Mouse (Mus musculus) heart, postnatal 0 days (tissue): ENCODE results near the gene Tnfsfm13. TPM values are rescaled to one million over a fixed set of nuclear protein-coding genes. Genes with fewer than 3 reads are reported as not detected.

Experiments
- ATAC-seq: fragments of 200-750 bp; cut with Nextera tagmentation; 2 replicates; pipeline ENCODE4 v1.8.0; 2017; ENCODE audit warnings: low read depth, moderate number of reproducible peaks, moderate library complexity; ENCODE audit not compliant: insufficient read depth
- DNase-seq: peaks from one replicate; pipeline ENCODE4 v3.0.0-alpha.2; 2016; ENCODE audit warnings: low spot score
- H3K27ac ChIP-seq: fragments of 300-500 bp; sonication (generic); 2 replicates; pipeline ENCODE4 v1.5.1; 2014; ENCODE audit warnings: low read depth, mild to moderate bottlenecking
- H3K27me3 ChIP-seq: fragments of 300-500 bp; sonication (generic); 2 replicates; pipeline ENCODE4 v1.6.1; 2014; ENCODE audit warnings: low read length, mixed read lengths; ENCODE audit not compliant: control insufficient read depth, insufficient read depth
- H3K36me3 ChIP-seq: fragments of 300-500 bp; sonication (generic); replicated peaks from 2 replicates; pipeline ENCODE4 v1.6.1; 2014; ENCODE audit warnings: low read length, mixed read lengths; ENCODE audit not compliant: control insufficient read depth, insufficient read depth
- H3K4me1 ChIP-seq: fragments of 300-500 bp; sonication (generic); 2 replicates; pipeline ENCODE4 v1.6.1; 2014; ENCODE audit warnings: antibody characterized with exemption; ENCODE audit not compliant: control insufficient read depth, insufficient read depth
- H3K4me2 ChIP-seq: fragments of 300-500 bp; sonication (generic); 2 replicates; pipeline ENCODE4 v1.6.1; 2014; ENCODE audit warnings: low read depth, mild to moderate bottlenecking, low read length, moderate library complexity
- H3K4me3 ChIP-seq: fragments of 300-500 bp; sonication (generic); 2 replicates; pipeline ENCODE4 v1.5.1; 2014; ENCODE audit warnings: low read depth, low read length
- H3K9ac ChIP-seq: fragments of 300-500 bp; sonication (generic); replicated peaks from 2 replicates; pipeline ENCODE4 v1.6.1; 2014; ENCODE audit warnings: low read depth, low read length, mixed read lengths
- H3K9me3 ChIP-seq: fragments of 300-500 bp; sonication (generic); replicated peaks from 2 replicates; pipeline ENCODE4 v1.6.1; 2016; ENCODE audit warnings: low read length; ENCODE audit not compliant: control insufficient read depth
- CTCF ChIP-seq: IDR thresholded peaks from 2 replicates; pipeline ENCODE4 v1.5.1; 2016; ENCODE audit warnings: antibody characterized with exemption, control low read depth, low read depth
- EP300 ChIP-seq: IDR thresholded peaks from 2 replicates; pipeline ENCODE4 v1.6.1; 2016; ENCODE audit warnings: antibody characterized with exemption, low read depth
- WGBS: fragments of 180-500 bp; shearing (Covaris S2); extraction: QIAGEN DNeasy Blood & Tissue Kit; methylation state at CpG from one replicate; pipeline ENCODE4 v1.1.7; 2014; 5-methylcytosine and 5-hydroxymethylcytosine counted together
- polyA plus RNA-seq: library from polyadenylated mRNA; unstranded; fragments of >200 nt; fragmentation: Nextera tagmentation; extraction: Ambion mirVana; gene quantifications from 2 replicates; pipeline ENCODE4 v1.2.1, GENCODE M21; 2015
- total RNA-seq: library from RNA; depleted of rRNA; stranded (reverse); fragments of >200 nt; gene quantifications from 2 replicates; pipeline ENCODE4 v1.2.3, GENCODE M21; 2014; ENCODE audit warnings: low replicate concordance

Tnfsfm13 gene
- total and polyA plus RNA-seq, 2 experiments from 2014 or later = 0.65 to 2.8 TPM

- Histone ChIP-seq H3K4me1 (peaks cover 11% of the 10 kb centered on the region; the same call in 1 of the 2 replicates), H3K4me3 (no peak overlapping the region), H3K9me3 (no peaks in the 10 kb centered on the region), H3K9ac (no peak overlapping the region), H3K27me3 (no peaks in the 10 kb centered on the region), H3K4me2 (no peak overlapping the region), H3K27ac (no peak overlapping the region), H3K36me3 (no peaks in the 10 kb centered on the region)
- WGBS = 74% methylated on average over 3 of the region's 3 CpGs
- ATAC-seq = no peak
- DNase-seq = no peak
- TF ChIP-seq EP300 (no peak), CTCF (no peak)
Observed at GRCm38 (mm10) chr11:69708614-69709265, 12.8 kb upstream of the Tnfsfm13 start.

GRCm38 (mm10) chr11:69707873-69708381, 12.0 kb upstream of the Tnfsfm13 start:
- 91% methylated on average over 4 of the region's 4 CpGs for WGBS
- peaks cover 11% of the 10 kb centered on the region; the same call in 1 of the 2 replicates for H3K4me1 ChIP-seq
- H3K4me3 ChIP-seq = no peak overlapping the region
- H3K36me3 ChIP-seq = no peaks in the 10 kb centered on the region
- TF ChIP-seq CTCF (no peak), EP300 (no peak)
- DNase-seq (no peak), ATAC-seq (no peak)
- no peaks in the 10 kb centered on the region for H3K9me3 ChIP-seq
- no peak overlapping the region for H3K27ac ChIP-seq
- H3K9ac ChIP-seq = no peak overlapping the region
- H3K4me2 ChIP-seq = no peak overlapping the region
- no peaks in the 10 kb centered on the region for H3K27me3 ChIP-seq

DNA sequence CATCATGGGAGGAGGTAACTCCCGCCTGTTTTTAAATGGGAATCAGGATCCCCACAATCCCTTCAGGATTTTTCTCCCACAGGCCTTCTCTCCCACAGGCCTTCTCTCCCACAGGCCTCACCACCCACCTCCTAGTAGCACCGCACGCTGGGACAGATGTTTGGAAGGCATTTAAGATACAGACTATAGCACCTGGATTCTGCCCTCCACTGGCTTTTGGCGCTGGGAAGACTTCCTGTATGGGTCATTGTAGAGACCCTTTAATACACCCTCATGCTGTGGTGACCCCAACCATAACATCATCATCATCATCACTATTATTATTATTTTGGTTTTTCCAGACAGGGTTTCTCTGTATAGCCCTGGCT, 11.6 kb upstream of the Tnfsfm13 start:
- Histone ChIP-seq H3K9me3 (no peaks in the 10 kb centered on the region), H3K4me2 (no peak overlapping the region), H3K27me3 (no peaks in the 10 kb centered on the region), H3K4me3 (no peak overlapping the region), H3K27ac (no peak overlapping the region), H3K9ac (no peak overlapping the region), H3K4me1 (peaks cover 11% of the 10 kb centered on the region; the same call in 1 of the 2 replicates), H3K36me3 (no peaks in the 10 kb centered on the region)
- WGBS = 86% methylated on average over 4 of the region's 4 CpGs
- ATAC-seq (no peak), DNase-seq (no peak)
- TF ChIP-seq CTCF (no peak), EP300 (no peak)

- DNase-seq = peak; percentile 58
- H3K4me1 ChIP-seq = peaks cover 11% of the 10 kb centered on the region; the same call in 1 of the 2 replicates
- peak overlapping the region; percentile 50 for H3K27ac ChIP-seq
- no peak overlapping the region for H3K4me2 ChIP-seq
- H3K4me3 ChIP-seq = no peak overlapping the region
- no peaks in the 10 kb centered on the region for H3K27me3 ChIP-seq
- ATAC-seq = peak; percentile 88
- no peak overlapping the region; the same call in 1 of the 2 replicates for H3K9ac ChIP-seq
- 38% methylated on average over 6 of the region's 6 CpGs for WGBS
- no peaks in the 10 kb centered on the region for H3K9me3 ChIP-seq
- TF ChIP-seq EP300 (no peak), CTCF (no peak)
- H3K36me3 ChIP-seq = no peaks in the 10 kb centered on the region
Observed at GRCm38 (mm10) chr11:69706775-69707479, 11.0 kb upstream of the Tnfsfm13 start.

DNA sequence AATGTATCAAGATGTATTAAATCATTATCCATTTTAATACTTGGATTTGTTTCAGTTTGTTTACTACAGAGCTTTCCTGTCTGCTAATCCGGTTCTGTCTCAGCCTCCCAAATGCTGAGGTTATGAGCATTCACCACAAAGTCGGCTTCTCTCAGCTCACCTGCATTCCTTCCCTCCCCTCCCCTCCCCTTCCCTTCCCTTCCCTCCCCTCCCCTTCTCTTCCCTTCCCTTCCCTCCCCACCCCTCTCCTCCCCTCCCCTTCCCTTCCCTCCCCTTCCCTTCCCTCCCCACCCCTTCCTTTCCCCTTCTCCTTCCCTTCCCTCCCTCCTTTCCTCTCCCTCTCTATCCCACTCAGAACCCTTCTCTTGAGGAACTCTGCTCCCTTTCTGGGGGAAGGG, 8.7 kb upstream of the Tnfsfm13 start:
- H3K9ac ChIP-seq = no peak overlapping the region
- DNase-seq (no peak), ATAC-seq (no peak)
- no peak overlapping the region for H3K4me2 ChIP-seq
- H3K36me3 ChIP-seq = no peaks in the 10 kb centered on the region
- no peaks in the 10 kb centered on the region for H3K9me3 ChIP-seq
- 36% methylated on average over 2 of the region's 2 CpGs for WGBS
- peaks cover 13% of the 10 kb centered on the region; the same call in 1 of the 2 replicates for H3K4me1 ChIP-seq
- H3K27ac ChIP-seq = no peak overlapping the region
- H3K27me3 ChIP-seq = no peaks in the 10 kb centered on the region
- no peak overlapping the region for H3K4me3 ChIP-seq
- TF ChIP-seq EP300 (no peak), CTCF (no peak)
